Mouse (Mus musculus) adrenal gland, adult (tissue): ENCODE measurements around the gene Tmtc2.

Experiments used
- DNase-seq, 2 experiments: peaks; one replicate each; pipeline ENCODE4 v3.0.0; 2022 to 2023; ENCODE audit warnings: low spot score in 1 of 2; ENCODE audit not compliant: inconsistent age in 2 of 2

Gene Tmtc2

GRCm38 (mm10) chr10:105573908-105574694 lies at the start of gene Tmtc2:
Gene Tmtc2, minus strand, starts transcription at chr10:105574451.
- DNase-seq: peak; percentile 86 to 96

GRCm38 (mm10) chr10:105612117-105612516 lies 37.9 kb upstream of the Tmtc2 start:
- no peak for DNase-seq

- no peak for DNase-seq
Observed at GRCm38 (mm10) chr10:105598826-105599225, 24.6 kb upstream of the Tmtc2 start.

- DNase-seq: no peak
Observed at GRCm38 (mm10) chr10:105597226-105597625, 23.0 kb upstream of the Tmtc2 start.

- DNase-seq: peak in 1 of 2 experiments; percentile 14
Observed at GRCm38 (mm10) chr10:105595480-105596102, 21.3 kb upstream of the Tmtc2 start.

GRCm38 (mm10) chr10:105588141-105588540 lies 13.9 kb upstream of the Tmtc2 start:
- no peak for DNase-seq

GRCm38 (mm10) chr10:105579318-105579717 lies 5.1 kb upstream of the Tmtc2 start:
- no peak for DNase-seq

- DNase-seq: no peak
Observed at GRCm38 (mm10) chr10:105578291-105578845, 4.1 kb upstream of the Tmtc2 start.

GRCm38 (mm10) chr10:105574695-105575660 lies 727 bp upstream of the Tmtc2 start:
- DNase-seq: peak; percentile 90 to 98

- peak; percentile 18 to 67 for DNase-seq
Observed at GRCm38 (mm10) chr10:105573306-105573907, 844 bp downstream of the Tmtc2 start.

- peak in 1 of 2 experiments; percentile 57 for DNase-seq
Observed at GRCm38 (mm10) chr10:105572829-105573228, 1.4 kb downstream of the Tmtc2 start.

- no peak for DNase-seq
Observed at GRCm38 (mm10) chr10:105572301-105572700, 1.9 kb downstream of the Tmtc2 start.

- DNase-seq: peak in 1 of 2 experiments; percentile 41
Observed at GRCm38 (mm10) chr10:105571831-105572230, 2.4 kb downstream of the Tmtc2 start.

GRCm38 (mm10) chr10:105571019-105571418 lies 3.2 kb downstream of the Tmtc2 start:
- DNase-seq: no peak

GRCm38 (mm10) chr10:105569573-105569972 lies 4.7 kb downstream of the Tmtc2 start:
- no peak for DNase-seq

GRCm38 (mm10) chr10:105567825-105568531 lies 6.3 kb downstream of the Tmtc2 start:
- no peak for DNase-seq

- DNase-seq: no peak
Observed at GRCm38 (mm10) chr10:105561548-105561947, 12.7 kb downstream of the Tmtc2 start.

GRCm38 (mm10) chr10:105557581-105557980 lies 16.7 kb downstream of the Tmtc2 start:
- no peak for DNase-seq

- no peak for DNase-seq
Observed at GRCm38 (mm10) chr10:105556890-105557572, 17.2 kb downstream of the Tmtc2 start.
